Mouse (Mus musculus): Measurements from ENCODE around the gene Hyal1.

DNA sequence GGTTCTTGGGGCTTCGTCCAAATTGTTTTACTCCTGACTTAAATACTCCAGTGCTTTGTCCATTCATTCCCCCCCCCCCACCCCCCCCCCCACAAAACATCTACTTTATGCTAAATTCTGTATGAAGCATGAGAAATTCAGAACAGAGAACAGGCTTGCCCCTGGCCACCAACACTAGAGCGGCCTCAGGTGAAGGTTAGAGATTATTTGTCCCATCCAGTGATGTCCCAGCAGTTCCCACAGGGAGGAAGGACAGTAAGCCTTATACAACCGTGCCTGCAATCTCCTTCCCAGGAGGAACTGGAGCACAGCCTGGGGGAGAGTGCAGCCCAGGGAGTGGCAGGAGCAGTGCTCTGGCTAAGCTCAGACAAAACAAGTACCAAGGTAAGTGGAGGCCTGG lies 1.9 kb downstream of the Hyal1 start, which contains the start of gene Naa80:
- TF ChIP-seq POLR2A (IDR thresholded peaks at IDR 0.05; ENCODE audit: control insufficient read depth, extremely low read depth, insufficient read depth, low read length, poor library complexity) (no peak), CTCF (IDR thresholded peaks at IDR 0.05; ENCODE audit: borderline replicate concordance, control insufficient read depth, extremely low read depth, insufficient read depth, low read length, poor library complexity) (no peak)

Data from thymus, adult 2 months (tissue).